Mouse (Mus musculus) hindbrain, embryonic 12.5 days (tissue): ENCODE results near the gene Cmc4. TPM values are rescaled to one million over a fixed set of nuclear protein-coding genes. Genes with fewer than 3 reads are reported as not detected.

Experiments
- polyA plus RNA-seq: library from polyadenylated mRNA; unstranded; fragments of >200 nt; fragmentation: Nextera tagmentation; extraction: Ambion mirVana; gene quantifications from 2 replicates; pipeline ENCODE4 v1.2.1, GENCODE M21; 2016

The Cmc4 gene
- polyA plus RNA-seq, 1 experiment from 2014 or later, result 23.9 TPM

Other genes starting within 250 kb of the Cmc4 start
- gene Fundc2, start 34.2 kb downstream of the Cmc4 start, polyA plus RNA-seq, result 44.2 and 53.7 TPM in 2 replicates
- gene F8, start 34.0 kb downstream of the Cmc4 start, polyA plus RNA-seq, result 1.5 and 1.8 TPM in 2 replicates
- 9.8 and 11.8 TPM in 2 replicates for gene Mtcp1, start within 50 bp of the Cmc4 start, polyA plus RNA-seq
- gene Brcc3, start within 50 bp of the Cmc4 start, polyA plus RNA-seq, result 50.1 and 53.4 TPM in 2 replicates
- 252 and 271 TPM in 2 replicates for gene Vbp1, start 97.7 kb upstream of the Cmc4 start, polyA plus RNA-seq
- gene Rab39b, start 161.6 kb upstream of the Cmc4 start, polyA plus RNA-seq, result 19.9 and 20.3 TPM in 2 replicates